In genomic region chr5:128482617-128483440, GRCm38 (mm10) we compare ENCODE assay signal across 9 mouse cellular contexts. TPM values are rescaled to one million over a fixed set of nuclear protein-coding genes. Genes with fewer than 3 reads are reported as not detected.
DNase-seq lines count a peak whose midpoint lies in the region; ATAC-seq lines count a peak whose summit lies in the region.
"Had no signal": no experiment of that assay in that cellular context is flagged by ENCODE, and none has a peak within 500 bp of the region (broad histone marks: within the 10 kb centered on the region; RNA-seq: fewer than 3 reads in every experiment).

No protein-coding gene starts in this region.

- no peak for ATAC-seq in embryonic facial prominence, embryonic 14.5 days (ENCODE audit: low read depth)

- H3K9ac ChIP-seq in embryonic facial prominence, embryonic 14.5 days (ENCODE audit: low read depth, low read length) = peak overlapping the region; percentile 8; the same call in 1 of the 2 replicates
- H3K9ac ChIP-seq: liver, embryonic 14.5 days had no signal

- H3K4me2 ChIP-seq in embryonic facial prominence, embryonic 14.5 days (ENCODE audit: low read depth, low read length) = peak overlapping the region; percentile 49

- DNase-seq in left cerebral cortex, postnatal 14 days (ENCODE audit: low spot score in 2 of 2) = peak; percentile 18 to 26
- DNase-seq in left cerebral cortex, adult 11 months (ENCODE audit: low spot score) = no peak
- peak; percentile 7 for DNase-seq in embryonic facial prominence, embryonic 14.5 days (ENCODE audit: low spot score)
- peak; percentile 52 for DNase-seq in limb, embryonic 10.5 days (ENCODE audit: low spot score)
- DNase-seq in retina, postnatal 1 day = peak; percentile 77
- no peak for DNase-seq in adrenal gland, postnatal 4 days (ENCODE audit: low spot score in 2 of 2)
- no peak for DNase-seq in gastrocnemius, postnatal 25 days
- DNase-seq: adrenal gland, postnatal 10 days had no signal

- H3K4me3 ChIP-seq in embryonic facial prominence, embryonic 14.5 days (ENCODE audit: low read depth, low read length) = peak overlapping the region; percentile 23
- H3K4me3 ChIP-seq in limb, embryonic 10.5 days = peak overlapping the region; percentile 36

- H3K9me3 ChIP-seq in embryonic facial prominence, embryonic 14.5 days (ENCODE audit: control insufficient read depth, low read length) = 0 out of 2 replicates have a peak, but pooled peaks cover 7% of the 10 kb centered on the region
- no peaks in the 10 kb centered on the region for H3K9me3 ChIP-seq in limb, embryonic 10.5 days (replicated peaks)

- H3K27ac ChIP-seq in embryonic facial prominence, embryonic 14.5 days (replicated peaks; ENCODE audit: low read depth, low read length) = no peak overlapping the region
- H3K27ac ChIP-seq in limb, embryonic 10.5 days = no peak overlapping the region
- H3K27ac ChIP-seq: liver, embryonic 14.5 days had no signal

- H3K27me3 ChIP-seq in embryonic facial prominence, embryonic 14.5 days (replicated peaks; ENCODE audit: control insufficient read depth, insufficient read depth, low read length) = peaks cover 14% of the 10 kb centered on the region
- H3K27me3 ChIP-seq in limb, embryonic 10.5 days (ENCODE audit: low read depth, poor library complexity, severe bottlenecking) = peaks cover 36% of the 10 kb centered on the region

- intact Hi-C loops in left cerebral cortex, postnatal 14 days (cut with DNase I) = no loop called here

- WGBS in embryonic facial prominence, embryonic 14.5 days = 7% methylated on average over 20 of the region's 20 CpGs
- WGBS in limb, embryonic 10.5 days = 5% methylated on average over 20 of the region's 20 CpGs

- no peaks in the 10 kb centered on the region for H3K36me3 ChIP-seq in embryonic facial prominence, embryonic 14.5 days (ENCODE audit: control insufficient read depth, insufficient read depth, low read length)
- H3K36me3 ChIP-seq in limb, embryonic 10.5 days = no peaks in the 10 kb centered on the region

- peaks cover 4% of the 10 kb centered on the region; the same call in 1 of the 2 replicates for H3K4me1 ChIP-seq in embryonic facial prominence, embryonic 14.5 days (ENCODE audit: control insufficient read depth, insufficient read depth, low read length)
- H3K4me1 ChIP-seq in limb, embryonic 10.5 days = peaks cover 12% of the 10 kb centered on the region

RNA-seq across cellular contexts. Expression of gene Tmem132d, which starts 50.0 kb away (rescaled TPM):
- 10 to 100 TPM; 42.1 to 47.8 TPM for total RNA-seq in left cerebral cortex, postnatal 14 days (2021)
- 0.66 and 0.90 TPM in 2 replicates for polyA plus RNA-seq in embryonic facial prominence, embryonic 14.5 days (2014; fragmentation: Nextera tagmentation; extraction: Ambion mirVana)
- 0.79 and 1.2 TPM in 2 replicates for polyA plus RNA-seq in limb, embryonic 10.5 days (2016; fragmentation: Nextera tagmentation; extraction: Ambion mirVana)
- 1 to 10 TPM in 1 of 2 experiments, under 1 TPM in 1; 0.48 to 1.3 TPM for total RNA-seq in adrenal gland, postnatal 4 days (2021)
- total RNA-seq in gastrocnemius, postnatal 25 days (2021) = under 1 TPM in 1 of 2 experiments, not detected in 1; 0.05 TPM

Comparison
In these comparisons a context has a peak if more than half of its experiments do, and no peak if none do; other contexts are left out.
1. DNase-seq: peak in left cerebral cortex, postnatal 14 days (2 of 2), embryonic facial prominence, embryonic 14.5 days (single experiment), limb, embryonic 10.5 days (single experiment) and retina, postnatal 1 day (single experiment); none in left cerebral cortex, adult 11 months (single experiment), adrenal gland, postnatal 4 days (0 of 2) and gastrocnemius, postnatal 25 days (single experiment).
2. RNA of gene Tmem132d, which starts 50.0 kb away (total RNA-seq): 42.1 to 47.8 TPM in left cerebral cortex, postnatal 14 days; 0.48 to 1.3 TPM in adrenal gland, postnatal 4 days and 0.05 TPM in gastrocnemius, postnatal 25 days; every median in the first group is over 10 times any median in the second.